Mouse (Mus musculus) ovary, adult 2 months (tissue): ENCODE data around the gene Gm20890. TPM values are rescaled to one million over a fixed set of nuclear protein-coding genes. Genes with fewer than 3 reads are reported as not detected.

Source experiments
- polyA plus RNA-seq: library from polyadenylated mRNA; depleted of rRNA; stranded (reverse); fragments of >200 nt; gene quantifications from 2 replicates; pipeline ENCODE4 v1.2.3, GENCODE M21; 2012; rRNA removed

Gm20890 gene
- polyA plus RNA-seq, result not detected in 2 replicates

GRCm38 (mm10) chrY:26776699-26777098 lies at the start of gene Gm20890:
TSS of gene Gm20890 (minus strand) at chrY:26776799.

